Mouse (Mus musculus) right cerebral cortex, adult 18-20 months (tissue): ENCODE data around the gene Ppp1r26.
A peak's percentile ranks its signal among the peaks of the same experiment; 100 is the strongest.

Experiments used
- DNase-seq: peaks from one replicate; pipeline ENCODE4 v3.0.0; 2022; ENCODE audit warnings: mixed read lengths

The Ppp1r26 gene

GRCm38 (mm10) chr2:28446515-28447314, at the start of gene Ppp1r26:
Gene Ppp1r26 (plus strand): TSS chr2:28446800.
- peak; percentile 61 for DNase-seq

GRCm38 (mm10) chr2:28396928-28397327, 49.7 kb upstream of the Ppp1r26 start:
- DNase-seq, result no peak

- DNase-seq, result no peak
These were observed 49.0 kb upstream of the Ppp1r26 start for GRCm38 (mm10) chr2:28397417-28398119.

GRCm38 (mm10) chr2:28401647-28402046, 45.0 kb upstream of the Ppp1r26 start:
- DNase-seq, result peak; percentile 18

GRCm38 (mm10) chr2:28402128-28402527, 44.5 kb upstream of the Ppp1r26 start:
- no peak for DNase-seq

- DNase-seq, result no peak
These were observed 38.8 kb upstream of the Ppp1r26 start for GRCm38 (mm10) chr2:28407796-28408195.

GRCm38 (mm10) chr2:28409144-28409543, 37.5 kb upstream of the Ppp1r26 start:
- no peak for DNase-seq

GRCm38 (mm10) chr2:28409566-28409965, 37.0 kb upstream of the Ppp1r26 start:
- no peak for DNase-seq

- DNase-seq, result peak; percentile 96
These were observed 33.7 kb upstream of the Ppp1r26 start for GRCm38 (mm10) chr2:28412936-28413335.

GRCm38 (mm10) chr2:28414116-28414756, 32.4 kb upstream of the Ppp1r26 start:
- DNase-seq, result no peak

GRCm38 (mm10) chr2:28414757-28415137, 31.9 kb upstream of the Ppp1r26 start:
- no peak for DNase-seq

GRCm38 (mm10) chr2:28415387-28416024, 31.1 kb upstream of the Ppp1r26 start:
- peak; percentile 82 for DNase-seq

GRCm38 (mm10) chr2:28416511-28416910, 30.1 kb upstream of the Ppp1r26 start:
- DNase-seq, result no peak

- DNase-seq, result peak; percentile 86
These were observed 28.6 kb upstream of the Ppp1r26 start for GRCm38 (mm10) chr2:28418034-28418433.

- peak; percentile 92 for DNase-seq
These were observed 26.7 kb upstream of the Ppp1r26 start for GRCm38 (mm10) chr2:28419898-28420297.

- no peak for DNase-seq
These were observed 23.4 kb upstream of the Ppp1r26 start for GRCm38 (mm10) chr2:28423167-28423566.

- DNase-seq, result no peak
These were observed 19.4 kb upstream of the Ppp1r26 start for GRCm38 (mm10) chr2:28427226-28427625.

- DNase-seq, result no peak
These were observed 15.8 kb upstream of the Ppp1r26 start for GRCm38 (mm10) chr2:28430846-28431245.

GRCm38 (mm10) chr2:28432811-28433210, 13.8 kb upstream of the Ppp1r26 start:
- DNase-seq, result no peak

- DNase-seq, result no peak
These were observed 13.1 kb upstream of the Ppp1r26 start for GRCm38 (mm10) chr2:28433512-28433911.

GRCm38 (mm10) chr2:28435401-28435800, 11.2 kb upstream of the Ppp1r26 start:
- DNase-seq, result no peak

- DNase-seq, result no peak
These were observed 5.8 kb upstream of the Ppp1r26 start for GRCm38 (mm10) chr2:28440842-28441241.

GRCm38 (mm10) chr2:28445082-28445481, 1.5 kb upstream of the Ppp1r26 start:
- no peak for DNase-seq
